Mouse (Mus musculus): ENCODE data around the gene Svip. TPM values are rescaled to one million over a fixed set of nuclear protein-coding genes. Genes with fewer than 3 reads are reported as not detected.

Svip gene
- polyA plus RNA-seq (2014; fragmentation: Illumina TruSeq; extraction: RNeasy Lipid Tissue Mini Kit (QIAGEN cat#74804); ENCODE audit: low read depth, low replicate concordance) = 47.0 TPM

DNA sequence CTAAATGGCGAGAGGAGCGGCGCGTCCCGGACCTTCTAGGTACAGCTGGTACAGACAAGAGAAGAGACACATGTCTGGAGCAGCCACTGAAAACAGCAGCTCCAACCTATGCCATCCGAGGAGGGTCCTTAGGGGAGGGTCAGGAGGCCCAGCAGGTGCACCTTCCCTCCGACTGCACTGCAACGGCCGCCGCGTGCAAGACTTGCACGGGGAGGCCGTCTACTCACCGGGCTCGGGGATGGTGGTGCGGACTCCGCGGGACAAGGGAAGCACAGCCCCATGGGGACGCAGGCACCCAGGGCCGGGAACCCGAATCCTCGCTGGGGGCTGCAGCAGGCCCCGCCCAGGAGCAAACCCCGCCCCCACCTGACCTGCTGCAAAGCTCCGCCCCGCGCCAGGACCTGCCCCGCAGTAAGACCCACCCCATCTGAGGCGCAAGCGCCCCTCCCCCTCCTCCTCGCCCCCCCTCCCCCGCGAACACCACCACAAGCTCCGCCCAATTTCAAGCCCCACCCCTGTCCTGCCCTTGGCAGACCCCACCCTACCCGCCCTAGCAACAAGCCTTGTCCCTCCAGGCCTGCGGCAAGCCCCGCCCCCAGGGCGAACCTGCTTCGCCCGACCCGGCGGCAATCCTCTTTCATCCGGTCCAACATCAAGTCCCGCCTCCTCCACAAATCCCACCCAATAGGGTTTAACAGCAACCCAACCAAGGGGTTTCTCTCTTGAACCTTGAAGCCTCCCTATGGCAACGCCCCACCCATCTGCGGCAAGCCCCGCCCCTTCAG is at the start of gene Svip:
TSS of gene Svip (minus strand) at position 508 of the 785 bp plus-strand sequence.

DNA sequence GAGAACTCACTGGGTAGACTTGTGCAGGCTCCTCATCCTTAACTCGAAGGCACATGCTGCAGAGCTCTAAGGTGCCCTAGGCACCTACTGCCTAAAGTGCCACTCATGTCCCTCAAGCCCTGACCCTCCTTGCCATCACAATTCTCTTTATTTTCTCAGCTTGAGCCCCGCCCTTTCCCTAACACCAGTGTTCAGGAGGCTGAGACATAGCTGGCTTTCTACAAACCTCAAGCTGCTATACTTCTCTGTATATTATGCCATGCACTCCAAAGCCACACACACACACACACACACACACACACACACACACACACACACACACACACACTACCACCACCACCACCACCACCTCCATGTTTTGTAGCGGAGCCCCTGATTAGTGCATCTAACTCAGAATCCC is 9.8 kb upstream of the Svip start, which contains the start of gene 1700015G11Rik:
TSS of gene 1700015G11Rik (minus strand) at position 101 of the 400 bp plus-strand sequence.

Other genes starting within 250 kb of the Svip start
- gene Gas2, start 144.0 kb downstream of the Svip start, polyA plus RNA-seq (2014; fragmentation: Illumina TruSeq; extraction: RNeasy Lipid Tissue Mini Kit (QIAGEN cat#74804); ENCODE audit: low read depth, low replicate concordance) = 6.7 TPM
- 6.9 TPM for gene Fancf, start 143.8 kb downstream of the Svip start, polyA plus RNA-seq (2014; fragmentation: Illumina TruSeq; extraction: RNeasy Lipid Tissue Mini Kit (QIAGEN cat#74804); ENCODE audit: low read depth, low replicate concordance)
- gene 1700015G11Rik, start 9.7 kb upstream of the Svip start, polyA plus RNA-seq (2014; fragmentation: Illumina TruSeq; extraction: RNeasy Lipid Tissue Mini Kit (QIAGEN cat#74804); ENCODE audit: low read depth, low replicate concordance) = not detected